Mouse (Mus musculus): ENCODE results near the gene Ilvbl. TPM values are rescaled to one million over a fixed set of nuclear protein-coding genes. Genes with fewer than 3 reads are reported as not detected.

Ilvbl gene
- polyA plus RNA-seq, 1 experiment from 2014 or later: 46.0 TPM

GRCm38 (mm10) chr10:78573226-78573625 lies 920 bp upstream of the Ilvbl start:
- H3K36me3 ChIP-seq (replicated peaks; ENCODE audit: control insufficient read depth, insufficient read depth): peaks cover 16% of the 10 kb centered on the region; the same call in 1 of the 2 replicates
- ATAC-seq (ENCODE audit: low FRiP score): no peak
- no peak for DNase-seq (ENCODE audit: low spot score)
- H3K9me3 ChIP-seq (ENCODE audit: control insufficient read depth, low read length): no peaks in the 10 kb centered on the region
- no peaks in the 10 kb centered on the region for H3K27me3 ChIP-seq (ENCODE audit: control insufficient read depth, insufficient read depth, low read length)
- H3K4me2 ChIP-seq (replicated peaks): no peak overlapping the region; the same call in 1 of the 2 replicates
- H3K9ac ChIP-seq: no peak overlapping the region
- 74% methylated on average over 3 of the region's 3 CpGs for WGBS
- H3K27ac ChIP-seq: no peak overlapping the region
- H3K4me3 ChIP-seq (replicated peaks; ENCODE audit: low read length): no peak overlapping the region
- peaks cover 7% of the 10 kb centered on the region; the same call in 1 of the 2 replicates for H3K4me1 ChIP-seq (replicated peaks; ENCODE audit: control insufficient read depth, insufficient read depth, low read length)

GRCm38 (mm10) chr10:78575105-78575632 lies 1.0 kb downstream of the Ilvbl start:
- no peaks in the 10 kb centered on the region for H3K27me3 ChIP-seq (ENCODE audit: control insufficient read depth, insufficient read depth, low read length)
- H3K36me3 ChIP-seq (replicated peaks; ENCODE audit: control insufficient read depth, insufficient read depth): peaks cover 35% of the 10 kb centered on the region
- ATAC-seq (ENCODE audit: low FRiP score) (peak; percentile 47), DNase-seq (ENCODE audit: low spot score) (no peak)
- peaks cover 7% of the 10 kb centered on the region; the same call in 1 of the 2 replicates for H3K4me1 ChIP-seq (replicated peaks; ENCODE audit: control insufficient read depth, insufficient read depth, low read length)
- H3K27ac ChIP-seq: peak overlapping the region; percentile 76
- H3K4me3 ChIP-seq (replicated peaks; ENCODE audit: low read length): peak overlapping the region; percentile 43
- peak overlapping the region; percentile 59 for H3K9ac ChIP-seq
- WGBS: 18% methylated on average over 13 of the region's 13 CpGs
- H3K4me2 ChIP-seq (replicated peaks): peak overlapping the region; percentile 59
- no peaks in the 10 kb centered on the region for H3K9me3 ChIP-seq (ENCODE audit: control insufficient read depth, low read length)

- Histone ChIP-seq H3K27me3 (ENCODE audit: control insufficient read depth, insufficient read depth, low read length) (no peaks in the 10 kb centered on the region), H3K4me3 (replicated peaks; ENCODE audit: low read length) (peak overlapping the region; percentile 43; the same call in 1 of the 2 replicates), H3K27ac (no peak overlapping the region), H3K4me2 (replicated peaks) (peak overlapping the region; percentile 59), H3K9ac (peak overlapping the region; percentile 59; the same call in 1 of the 2 replicates), H3K9me3 (ENCODE audit: control insufficient read depth, low read length) (no peaks in the 10 kb centered on the region), H3K36me3 (replicated peaks; ENCODE audit: control insufficient read depth, insufficient read depth) (peaks cover 40% of the 10 kb centered on the region), H3K4me1 (replicated peaks; ENCODE audit: control insufficient read depth, insufficient read depth, low read length) (peaks cover 7% of the 10 kb centered on the region; the same call in 1 of the 2 replicates)
- WGBS: 56% methylated on average over 2 of the region's 2 CpGs
- DNase-seq (ENCODE audit: low spot score): peak; percentile 71
- ATAC-seq (ENCODE audit: low FRiP score): no peak
Measured at GRCm38 (mm10) chr10:78575690-78576089, 1.5 kb downstream of the Ilvbl start.

- DNase-seq (ENCODE audit: low spot score): no peak
- Histone ChIP-seq H3K4me2 (replicated peaks) (no peak overlapping the region), H3K9ac (no peak overlapping the region), H3K9me3 (ENCODE audit: control insufficient read depth, low read length) (no peaks in the 10 kb centered on the region), H3K4me3 (replicated peaks; ENCODE audit: low read length) (no peak overlapping the region), H3K4me1 (replicated peaks; ENCODE audit: control insufficient read depth, insufficient read depth, low read length) (peaks cover 7% of the 10 kb centered on the region; the same call in 1 of the 2 replicates), H3K36me3 (replicated peaks; ENCODE audit: control insufficient read depth, insufficient read depth) (peaks cover 50% of the 10 kb centered on the region), H3K27ac (no peak overlapping the region), H3K27me3 (ENCODE audit: control insufficient read depth, insufficient read depth, low read length) (no peaks in the 10 kb centered on the region)
- WGBS: 93% methylated on average over 16 of the region's 16 CpGs
- no peak for ATAC-seq (ENCODE audit: low FRiP score)
Measured at GRCm38 (mm10) chr10:78576435-78577184, 2.5 kb downstream of the Ilvbl start.

GRCm38 (mm10) chr10:78578204-78578603 lies 4.1 kb downstream of the Ilvbl start:
- Histone ChIP-seq H3K4me3 (replicated peaks; ENCODE audit: low read length) (no peak overlapping the region), H3K9ac (no peak overlapping the region), H3K4me1 (replicated peaks; ENCODE audit: control insufficient read depth, insufficient read depth, low read length) (peaks cover 7% of the 10 kb centered on the region; the same call in 1 of the 2 replicates), H3K9me3 (ENCODE audit: control insufficient read depth, low read length) (no peaks in the 10 kb centered on the region), H3K27ac (no peak overlapping the region), H3K36me3 (replicated peaks; ENCODE audit: control insufficient read depth, insufficient read depth) (peaks cover 60% of the 10 kb centered on the region), H3K27me3 (ENCODE audit: control insufficient read depth, insufficient read depth, low read length) (no peaks in the 10 kb centered on the region), H3K4me2 (replicated peaks) (no peak overlapping the region)
- ATAC-seq (ENCODE audit: low FRiP score): no peak
- 77% methylated on average over 3 of the region's 3 CpGs for WGBS
- DNase-seq (ENCODE audit: low spot score): no peak

- H3K36me3 ChIP-seq (replicated peaks; ENCODE audit: control insufficient read depth, insufficient read depth): peaks cover 78% of the 10 kb centered on the region
- WGBS: 91% methylated on average over 7 of the region's 7 CpGs
Measured at GRCm38 (mm10) chr10:78581121-78581520, 7.0 kb downstream of the Ilvbl start.

GRCm38 (mm10) chr10:78583347-78583746 lies 9.2 kb downstream of the Ilvbl start:
- Histone ChIP-seq H3K4me3 (replicated peaks; ENCODE audit: low read length) (no peak overlapping the region), H3K4me2 (replicated peaks) (no peak overlapping the region), H3K27ac (no peak overlapping the region), H3K4me1 (replicated peaks; ENCODE audit: control insufficient read depth, insufficient read depth, low read length) (no peaks in the 10 kb centered on the region), H3K27me3 (ENCODE audit: control insufficient read depth, insufficient read depth, low read length) (no peaks in the 10 kb centered on the region), H3K36me3 (replicated peaks; ENCODE audit: control insufficient read depth, insufficient read depth) (peaks cover 73% of the 10 kb centered on the region), H3K9ac (no peak overlapping the region), H3K9me3 (ENCODE audit: control insufficient read depth, low read length) (no peaks in the 10 kb centered on the region)
- DNase-seq (ENCODE audit: low spot score) (no peak), ATAC-seq (ENCODE audit: low FRiP score) (no peak)
- WGBS: 83% methylated on average over 9 of the region's 9 CpGs

More at GRCm38 (mm10) chr10:78581121-78581520, 7.0 kb downstream of the Ilvbl start:
- no peak overlapping the region for H3K9ac ChIP-seq
- no peak overlapping the region for H3K27ac ChIP-seq
- ATAC-seq (ENCODE audit: low FRiP score) (no peak), DNase-seq (ENCODE audit: low spot score) (no peak)
- H3K4me1 ChIP-seq (replicated peaks; ENCODE audit: control insufficient read depth, insufficient read depth, low read length): no peaks in the 10 kb centered on the region
- no peak overlapping the region for H3K4me2 ChIP-seq (replicated peaks)
- H3K4me3 ChIP-seq (replicated peaks; ENCODE audit: low read length): no peak overlapping the region
- H3K9me3 ChIP-seq (ENCODE audit: control insufficient read depth, low read length): no peaks in the 10 kb centered on the region
- H3K27me3 ChIP-seq (ENCODE audit: control insufficient read depth, insufficient read depth, low read length): no peaks in the 10 kb centered on the region

- Histone ChIP-seq H3K4me1 (replicated peaks; ENCODE audit: control insufficient read depth, insufficient read depth, low read length) (no peaks in the 10 kb centered on the region), H3K36me3 (replicated peaks; ENCODE audit: control insufficient read depth, insufficient read depth) (peaks cover 67% of the 10 kb centered on the region), H3K4me3 (replicated peaks; ENCODE audit: low read length) (no peak overlapping the region), H3K9me3 (ENCODE audit: control insufficient read depth, low read length) (no peaks in the 10 kb centered on the region), H3K9ac (no peak overlapping the region), H3K27ac (no peak overlapping the region), H3K27me3 (ENCODE audit: control insufficient read depth, insufficient read depth, low read length) (no peaks in the 10 kb centered on the region), H3K4me2 (replicated peaks) (no peak overlapping the region)
- DNase-seq (ENCODE audit: low spot score) (no peak), ATAC-seq (ENCODE audit: low FRiP score) (no peak)
- 84% methylated on average over 3 of the region's 3 CpGs for WGBS
Measured at GRCm38 (mm10) chr10:78583939-78584338, 9.8 kb downstream of the Ilvbl start.

GRCm38 (mm10) chr10:78584996-78585395 lies 10.8 kb downstream of the Ilvbl start:
- H3K4me1 ChIP-seq (replicated peaks; ENCODE audit: control insufficient read depth, insufficient read depth, low read length): no peaks in the 10 kb centered on the region
- 72% methylated on average over 1 of the region's 1 CpGs for WGBS
- H3K9me3 ChIP-seq (ENCODE audit: control insufficient read depth, low read length): no peaks in the 10 kb centered on the region
- no peak overlapping the region for H3K4me3 ChIP-seq (replicated peaks; ENCODE audit: low read length)
- ATAC-seq (ENCODE audit: low FRiP score): no peak
- H3K27me3 ChIP-seq (ENCODE audit: control insufficient read depth, insufficient read depth, low read length): no peaks in the 10 kb centered on the region
- no peak for DNase-seq (ENCODE audit: low spot score)
- peaks cover 56% of the 10 kb centered on the region for H3K36me3 ChIP-seq (replicated peaks; ENCODE audit: control insufficient read depth, insufficient read depth)
- H3K9ac ChIP-seq: no peak overlapping the region
- no peak overlapping the region for H3K4me2 ChIP-seq (replicated peaks)
- H3K27ac ChIP-seq: no peak overlapping the region

All from hindbrain, embryonic 14.5 days (tissue).